Mouse (Mus musculus) retina, postnatal 7 days (tissue): ENCODE data around the gene Polr3e.

Experiments used
- DNase-seq: peaks from one replicate; pipeline ENCODE4 v3.0.0-alpha.2; 2012; ENCODE audit warnings: low read depth, low spot score

Gene Polr3e

GRCm38 (mm10) chr7:120977063-120977462 lies 59.5 kb downstream of the Polr3e start:
- no peak for DNase-seq

- DNase-seq: no peak
These were observed 62.5 kb downstream of the Polr3e start for GRCm38 (mm10) chr7:120980041-120980440.

GRCm38 (mm10) chr7:120980931-120981924 lies 63.7 kb downstream of the Polr3e start:
- DNase-seq: peak; percentile 14

- DNase-seq: peak; percentile 97
These were observed 64.8 kb downstream of the Polr3e start, which contains the start of the genes Cdr2 and Mfsd13b for GRCm38 (mm10) chr7:120982200-120982841. TSS of gene Cdr2 (minus strand) at chr7:120982312. TSS of gene Mfsd13b (plus strand) at chr7:120982509.

GRCm38 (mm10) chr7:120982968-120983367 lies 65.4 kb downstream of the Polr3e start:
- DNase-seq: no peak

GRCm38 (mm10) chr7:120991191-120991590 lies 73.6 kb downstream of the Polr3e start:
- no peak for DNase-seq
